Mouse (Mus musculus) erythroblast, embryonic 14.5 days (primary cell): Measurements from ENCODE around the gene Utp18.

Experiments
- GATA1 ChIP-seq: IDR thresholded peaks from 2 replicates; pipeline ENCODE4 v1.6.1; 2012; ENCODE audit warnings: low read length, inconsistent platforms, mixed read lengths
- TAL1 ChIP-seq: IDR thresholded peaks from 3 replicates; pipeline ENCODE4 v1.6.1; 2012; ENCODE audit warnings: low read length, inconsistent platforms, mixed read lengths

GRCm38 (mm10) chr11:93812955-93813354 is 72.6 kb downstream of the Utp18 start:
- no peak for TF ChIP-seq GATA1
- no peak for TF ChIP-seq TAL1
